Mouse (Mus musculus): ENCODE results near the gene Magoh. TPM values are rescaled to one million over a fixed set of nuclear protein-coding genes. Genes with fewer than 3 reads are reported as not detected.
A peak's percentile ranks its signal among the peaks of the same experiment; 100 is the strongest.

Magoh gene
- total RNA-seq (2021), result 10 to 100 TPM; 25.6 to 32.3 TPM
- long read RNA-seq, experiment 1, transcript Magoh-201 (5 exons, 692 nt), result major isoform, 7 of 7 reads
- long read RNA-seq, experiment 1, partial matches to known transcripts, result 0 of 7 reads
- long read RNA-seq, experiment 1, other reads (novel, unspliced or antisense), result 0 of 7 reads
- long read RNA-seq, experiment 2, transcript Magoh-201 (5 exons, 692 nt), result major isoform, 7 of 7 reads
- long read RNA-seq, experiment 2, partial matches to known transcripts, result 0 of 7 reads
- long read RNA-seq, experiment 2, other reads (novel, unspliced or antisense), result 0 of 7 reads

- peak; percentile 97 for DNase-seq (ENCODE audit: low spot score)
Observed at GRCm38 (mm10) chr4:107879254-107880050, at the start of gene Magoh. Gene Magoh, plus strand, starts transcription at chr4:107879755.

DNA sequence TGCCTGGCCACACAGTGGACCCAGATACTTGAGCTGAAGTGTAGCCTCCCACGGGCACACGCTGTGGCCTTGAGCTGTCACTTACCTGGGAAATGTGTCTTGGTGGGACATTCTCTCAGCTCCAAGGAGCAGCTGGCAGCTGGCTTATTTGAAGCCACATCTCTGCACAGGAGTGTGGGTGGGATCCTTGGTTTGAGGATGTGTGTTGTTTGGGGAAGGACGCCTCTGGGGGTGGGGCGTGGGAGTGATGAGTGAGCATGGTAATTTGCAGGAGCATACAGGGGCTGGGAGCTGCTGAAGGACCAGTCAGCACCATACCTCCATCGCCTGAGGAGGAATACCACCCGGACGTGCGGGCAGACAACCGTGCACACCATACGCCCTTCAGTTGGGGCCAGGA, 49.4 kb upstream of the Magoh start:
- no peak for DNase-seq (ENCODE audit: low spot score)

DNA sequence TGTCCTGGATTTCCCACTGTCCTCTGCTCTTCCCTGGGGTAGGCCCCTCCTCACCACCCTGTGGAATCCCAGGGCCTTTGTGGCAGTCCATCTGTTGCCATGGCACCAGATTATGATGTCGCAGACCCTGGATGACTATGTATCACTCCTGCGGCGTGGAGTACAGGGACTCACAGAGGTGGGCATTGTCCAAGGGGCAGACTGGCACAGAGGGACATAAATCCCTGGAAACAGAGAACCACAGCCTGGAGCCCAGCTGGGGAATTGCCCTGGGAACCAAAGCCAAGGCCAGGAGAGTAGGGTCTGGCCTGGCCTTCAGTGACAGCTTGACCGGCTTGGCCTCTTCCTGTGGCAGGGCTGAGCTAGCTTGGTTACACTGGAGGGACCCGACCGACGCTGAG, 48.7 kb upstream of the Magoh start:
- DNase-seq (ENCODE audit: low spot score), result no peak

GRCm38 (mm10) chr4:107831678-107832077, 47.9 kb upstream of the Magoh start:
- DNase-seq (ENCODE audit: low spot score), result no peak

DNA sequence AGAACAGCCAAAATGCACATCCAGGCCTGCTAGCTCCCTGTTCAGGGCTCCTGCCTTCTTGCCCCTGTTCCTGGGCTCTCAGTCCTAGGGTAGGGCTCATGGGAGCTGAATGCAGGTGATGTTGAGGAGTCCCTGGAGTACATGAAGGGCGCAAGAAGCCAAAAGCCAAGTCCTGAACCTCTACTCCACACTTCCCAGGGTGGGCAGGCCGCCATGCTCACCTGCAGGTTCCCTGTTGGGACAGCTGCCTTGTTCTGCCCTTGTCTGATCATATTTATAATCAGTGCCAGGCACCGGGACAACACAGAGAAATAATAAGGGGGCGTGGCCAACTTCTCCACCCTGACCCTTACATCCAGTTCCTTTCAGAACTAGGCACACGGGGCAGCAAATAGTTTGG, 46.0 kb upstream of the Magoh start:
- DNase-seq (ENCODE audit: low spot score), result no peak

GRCm38 (mm10) chr4:107834643-107835314, 44.8 kb upstream of the Magoh start:
- DNase-seq (ENCODE audit: low spot score), result no peak

- DNase-seq (ENCODE audit: low spot score), result no peak
Observed at GRCm38 (mm10) chr4:107835508-107835909, 44.0 kb upstream of the Magoh start.

GRCm38 (mm10) chr4:107836758-107837157, 42.8 kb upstream of the Magoh start:
- no peak for DNase-seq (ENCODE audit: low spot score)

DNA sequence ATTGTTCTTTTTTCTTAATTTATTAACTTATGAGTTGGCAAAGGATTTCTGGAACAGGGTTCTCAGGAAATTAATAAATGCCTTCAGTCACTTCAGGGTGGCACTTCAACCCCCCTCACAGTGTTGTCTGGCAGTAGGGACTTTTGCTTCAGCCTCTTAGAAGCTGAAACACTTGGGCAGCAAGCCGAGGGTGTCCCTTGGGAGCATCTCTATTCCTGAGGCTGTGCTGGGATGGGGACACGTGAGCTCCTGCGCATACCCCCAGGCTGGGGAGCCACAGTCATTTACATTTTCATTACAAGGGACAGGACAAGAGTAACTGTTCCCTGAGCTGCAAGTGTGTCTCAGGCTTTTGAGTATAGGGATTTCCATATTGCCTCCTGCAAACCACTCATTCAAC, 41.6 kb upstream of the Magoh start:
- no peak for DNase-seq (ENCODE audit: low spot score)

DNA sequence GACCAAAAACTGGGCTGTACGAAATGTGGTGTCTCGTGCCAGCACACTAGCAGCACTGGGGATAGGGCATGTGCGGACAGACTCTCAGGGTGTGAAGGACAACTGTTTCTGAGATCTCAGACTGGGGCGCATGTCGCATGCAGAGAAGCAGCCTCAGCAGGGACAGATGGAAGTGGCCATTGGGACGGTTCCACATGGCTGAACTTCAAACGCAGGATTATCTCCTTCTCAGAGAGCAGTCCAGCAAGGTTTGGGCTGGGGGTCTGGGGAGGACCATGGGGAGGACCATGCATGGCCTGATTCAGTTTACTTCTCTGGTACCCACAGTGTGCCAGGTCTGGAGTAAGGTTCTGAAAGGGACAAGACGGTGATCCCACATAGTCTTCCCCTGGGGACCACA, 35.9 kb upstream of the Magoh start:
- DNase-seq (ENCODE audit: low spot score), result no peak

DNA sequence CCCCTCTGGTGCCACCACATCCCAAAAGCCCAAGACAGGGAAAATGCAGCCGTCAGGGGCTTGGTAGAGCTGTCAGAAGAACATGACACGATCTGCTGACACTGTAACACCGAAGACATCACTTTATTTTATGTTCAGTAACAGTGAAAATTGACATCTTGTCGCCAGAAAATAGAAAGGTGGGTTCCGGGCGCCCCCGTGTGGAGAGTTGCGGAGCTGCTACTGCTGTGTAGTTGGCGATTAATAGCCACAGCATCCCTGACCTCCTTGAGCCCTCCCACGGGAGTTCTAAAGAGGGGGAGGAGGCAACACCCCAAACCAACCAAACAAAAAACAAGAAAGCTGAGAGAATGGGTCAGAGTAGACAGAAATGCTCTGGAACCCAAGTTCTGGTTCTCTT, 34.6 kb upstream of the Magoh start:
- DNase-seq (ENCODE audit: low spot score), result peak; percentile 59

DNA sequence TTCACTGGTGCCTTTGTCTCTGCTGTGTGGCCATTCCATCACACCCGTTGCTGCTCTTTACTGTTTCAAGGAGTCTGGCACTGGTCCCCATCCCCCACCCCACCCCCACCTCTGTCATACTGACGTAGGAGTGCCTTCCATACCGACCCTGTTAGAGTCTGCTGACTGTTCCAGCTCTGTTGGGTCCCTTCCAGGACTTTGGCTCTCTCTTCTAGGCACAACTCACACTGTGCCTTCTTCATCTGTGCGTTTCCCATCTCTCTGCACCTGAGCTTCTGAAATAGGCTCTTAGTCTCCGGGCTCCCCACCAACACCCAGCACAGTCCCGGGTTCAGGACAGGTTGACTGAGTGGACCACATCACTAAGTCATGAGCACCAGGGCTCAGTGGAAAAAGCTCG, 32.8 kb upstream of the Magoh start:
- no peak for DNase-seq (ENCODE audit: low spot score)

- no peak for DNase-seq (ENCODE audit: low spot score)
Observed at GRCm38 (mm10) chr4:107848546-107848945, 31.0 kb upstream of the Magoh start.

- DNase-seq (ENCODE audit: low spot score), result no peak
Observed at GRCm38 (mm10) chr4:107849621-107850020, 29.9 kb upstream of the Magoh start.

DNA sequence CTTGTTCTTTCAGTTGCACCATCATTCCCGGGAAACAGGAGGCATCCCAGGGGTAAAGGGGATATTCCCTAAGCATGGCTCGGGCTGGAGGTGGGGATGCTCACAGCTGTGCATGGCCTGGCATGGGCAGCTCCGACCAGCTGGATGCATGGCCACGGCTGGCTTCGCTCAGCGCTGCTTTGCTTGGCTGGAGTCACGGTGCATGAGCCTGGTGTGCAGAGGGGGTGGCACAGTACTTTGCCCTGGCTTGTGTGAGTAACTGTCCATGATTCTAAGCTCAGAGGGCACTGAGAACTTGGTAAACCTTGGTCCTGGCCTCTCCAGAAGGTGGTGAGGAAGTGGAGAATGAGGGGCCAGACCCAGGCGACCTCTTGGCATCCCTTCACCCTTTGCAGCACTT, 29.5 kb upstream of the Magoh start:
- DNase-seq (ENCODE audit: low spot score), result no peak

GRCm38 (mm10) chr4:107853333-107853732, 26.2 kb upstream of the Magoh start:
- no peak for DNase-seq (ENCODE audit: low spot score)

DNA sequence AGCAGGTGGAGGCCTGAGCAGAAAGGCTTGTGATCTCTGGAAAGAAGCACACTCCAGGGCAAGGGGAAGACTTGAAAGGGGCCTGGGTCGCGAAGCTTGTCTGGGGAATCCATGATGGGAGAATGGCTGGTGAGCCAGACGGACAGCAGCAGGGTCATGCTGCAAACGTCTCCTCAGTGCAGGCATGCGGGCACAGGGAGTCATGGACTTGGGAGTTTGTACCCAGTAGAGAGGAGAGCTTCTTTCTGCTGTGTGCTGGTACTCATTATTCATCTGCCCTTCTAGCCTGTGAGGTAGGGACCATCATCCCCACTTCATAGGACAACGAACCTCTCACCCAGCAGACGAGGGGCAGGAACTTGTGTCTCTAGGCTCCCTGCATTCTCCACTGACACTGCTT, 25.7 kb upstream of the Magoh start:
- DNase-seq (ENCODE audit: low spot score), result no peak

DNA sequence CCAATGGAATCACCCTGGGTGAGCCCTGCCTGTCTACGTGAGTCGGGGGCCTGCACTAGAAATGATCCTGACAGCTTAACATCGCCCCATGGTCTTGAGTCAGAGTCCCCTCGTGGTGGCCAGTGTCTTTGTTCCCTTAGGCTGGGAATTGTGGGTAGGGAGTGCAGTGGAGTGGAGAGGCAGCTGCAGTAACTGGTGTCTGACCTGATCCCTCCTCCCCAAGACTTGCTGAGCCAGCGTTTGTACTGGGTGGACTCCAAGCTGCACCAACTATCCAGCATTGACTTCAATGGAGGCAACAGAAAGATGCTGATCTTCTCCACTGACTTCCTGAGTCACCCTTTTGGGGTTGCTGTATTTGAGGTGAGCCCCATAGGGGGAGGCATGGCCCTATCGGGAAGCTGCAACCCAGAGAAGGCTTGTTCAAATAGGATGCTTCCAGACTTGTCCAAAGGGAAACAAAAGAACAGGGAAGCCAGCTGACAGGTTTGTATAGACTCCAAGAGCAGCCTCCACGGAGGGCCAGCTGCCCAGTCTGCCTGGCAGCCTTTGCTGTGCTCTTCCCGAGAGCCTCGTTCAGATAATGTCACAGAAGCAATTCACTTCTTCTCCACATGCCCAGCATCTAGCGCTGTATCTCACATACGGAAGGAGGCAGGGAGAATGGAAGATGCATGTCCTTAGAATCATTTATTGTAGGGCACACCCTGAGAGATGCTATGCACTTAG, 22.4 kb upstream of the Magoh start:
- no peak for DNase-seq (ENCODE audit: low spot score)

DNA sequence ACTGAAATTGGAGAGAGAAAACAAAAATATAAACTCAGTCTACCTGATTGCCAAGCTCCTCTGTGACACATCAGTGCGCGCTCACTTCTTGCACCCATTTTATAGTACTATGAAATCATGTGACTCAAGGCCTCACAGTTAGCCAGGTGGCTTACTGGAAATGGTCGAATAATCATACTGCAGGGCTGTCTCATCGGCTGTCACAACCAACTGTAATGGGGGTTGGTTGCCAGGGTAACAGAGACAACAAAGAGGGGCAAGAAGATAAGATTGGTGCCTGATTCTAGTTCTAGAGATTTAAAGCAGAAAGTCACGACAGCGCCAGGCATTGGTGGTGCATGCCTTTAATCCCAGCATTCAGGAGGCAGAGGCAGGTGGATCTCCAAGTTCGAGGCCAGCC, 20.6 kb upstream of the Magoh start:
- DNase-seq (ENCODE audit: low spot score), result no peak

- no peak for DNase-seq (ENCODE audit: low spot score)
Observed at GRCm38 (mm10) chr4:107864866-107865265, 14.7 kb upstream of the Magoh start.

DNA sequence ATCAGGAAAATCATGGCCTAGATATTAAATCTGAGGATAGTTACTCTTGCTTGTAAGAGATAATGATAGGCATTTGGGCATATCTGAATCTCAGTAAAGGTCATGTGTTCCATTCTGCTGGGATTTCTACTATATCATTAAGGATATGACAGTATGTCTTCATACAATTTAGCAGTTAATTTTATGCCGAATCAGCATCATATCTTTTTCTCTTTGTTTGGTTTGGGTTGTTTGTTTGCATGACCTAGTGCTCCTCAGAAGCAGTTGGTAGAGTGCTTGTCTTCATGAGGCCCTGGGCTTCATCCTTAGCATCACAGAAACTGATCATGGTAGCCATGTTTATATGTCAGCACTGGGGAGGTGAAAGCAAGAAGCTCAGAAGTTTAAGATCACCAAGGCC, 2.1 kb downstream of the Magoh start:
- no peak for DNase-seq (ENCODE audit: low spot score)

- DNase-seq (ENCODE audit: low spot score), result no peak
Observed at GRCm38 (mm10) chr4:107886371-107886770, 6.8 kb downstream of the Magoh start.
